Mouse (Mus musculus) stomach, embryonic 16.5 days (tissue): ENCODE measurements around the gene Tspear. TPM values are rescaled to one million over a fixed set of nuclear protein-coding genes. Genes with fewer than 3 reads are reported as not detected.
A peak's percentile ranks its signal among the peaks of the same experiment; 100 is the strongest.
"Not testable (repeated sequence)": the region's sequence is repeated elsewhere in the genome, so short reads cannot be mapped to it uniquely, and the experiment has no call there.

ENCODE experiments used
- ATAC-seq: fragments of 200-750 bp; cut with Nextera tagmentation; 2 replicates; pipeline ENCODE4 v1.8.0; 2017; ENCODE audit warnings: moderate number of reproducible peaks, moderate TSS enrichment; ENCODE audit not compliant: insufficient read depth, low FRiP score
- H3K27ac ChIP-seq: fragments of 300-500 bp; sonication (generic); 2 replicates; pipeline ENCODE4 v1.5.1; 2014; ENCODE audit warnings: low read length
- H3K27me3 ChIP-seq: fragments of 300-500 bp; sonication (generic); 2 replicates; pipeline ENCODE4 v1.6.1; 2014; ENCODE audit warnings: low read length, control low read depth, mixed read lengths; ENCODE audit not compliant: control insufficient read depth, insufficient read depth
- H3K36me3 ChIP-seq: fragments of 300-500 bp; sonication (generic); 2 replicates; pipeline ENCODE4 v1.6.1; 2014; ENCODE audit warnings: low read length; ENCODE audit not compliant: control insufficient read depth, insufficient read depth
- H3K4me1 ChIP-seq: fragments of 300-500 bp; sonication (generic); 2 replicates; pipeline ENCODE4 v1.6.1; 2014; ENCODE audit warnings: low read length, control low read depth, mixed read lengths; ENCODE audit not compliant: control insufficient read depth, insufficient read depth
- H3K4me2 ChIP-seq: fragments of 300-500 bp; sonication (generic); 2 replicates; pipeline ENCODE4 v1.6.1; 2014; ENCODE audit warnings: low read depth, low read length, mixed read lengths
- H3K4me3 ChIP-seq: fragments of 300-500 bp; sonication (generic); replicated peaks from 2 replicates; pipeline ENCODE4 v1.5.1; 2014; ENCODE audit warnings: mild to moderate bottlenecking, low read length
- H3K9ac ChIP-seq: fragments of 300-500 bp; sonication (generic); 2 replicates; pipeline ENCODE4 v1.6.1; 2014; ENCODE audit warnings: low read length
- H3K9me3 ChIP-seq: fragments of 300-500 bp; sonication (generic); replicated peaks from 2 replicates; pipeline ENCODE4 v1.6.1; 2016; ENCODE audit warnings: low read length, control low read depth; ENCODE audit not compliant: control insufficient read depth
- WGBS: fragments of 180-500 bp; shearing (Covaris S2); extraction: QIAGEN DNeasy Blood & Tissue Kit; methylation state at CpG from one replicate; pipeline ENCODE4 v1.1.7; 2014; 5-methylcytosine and 5-hydroxymethylcytosine counted together
- polyA plus RNA-seq: library from polyadenylated mRNA; unstranded; fragments of >200 nt; fragmentation: Nextera tagmentation; extraction: Ambion mirVana; gene quantifications from 2 replicates; pipeline ENCODE4 v1.2.1, GENCODE M21; 2015

Tspear gene
- polyA plus RNA-seq, 1 experiment from 2014 or later, result 0.96 TPM

- H3K4me3 ChIP-seq, result no peak overlapping the region
- H3K4me1 ChIP-seq, result peaks cover 3% of the 10 kb centered on the region; the same call in 1 of the 2 replicates
- H3K27me3 ChIP-seq, result no peaks in the 10 kb centered on the region; the same call in 1 of the 2 replicates
- peak overlapping the region; percentile 65; the same call in 1 of the 2 replicates for H3K27ac ChIP-seq
- no peak overlapping the region for H3K4me2 ChIP-seq
- no peaks in the 10 kb centered on the region for H3K36me3 ChIP-seq
- 32% methylated on average over 10 of the region's 10 CpGs for WGBS
- no peaks in the 10 kb centered on the region for H3K9me3 ChIP-seq
- no peak overlapping the region for H3K9ac ChIP-seq
- ATAC-seq, result no peak
These were observed 652 bp downstream of the Tspear start for GRCm38 (mm10) chr10:77687021-77687420.

- not testable (repeated sequence) for H3K9me3 ChIP-seq, H3K9ac ChIP-seq, ATAC-seq, H3K4me2 ChIP-seq, H3K4me1 ChIP-seq, H3K4me3 ChIP-seq, H3K27ac ChIP-seq, H3K36me3 ChIP-seq, H3K27me3 ChIP-seq
- 77% methylated on average over 3 of the region's 3 CpGs for WGBS
These were observed 4.0 kb downstream of the Tspear start, which contains the start of gene Gm19402 for GRCm38 (mm10) chr10:77690356-77690807. Gene Gm19402, minus strand, starts transcription at chr10:77690757.

GRCm38 (mm10) chr10:77697133-77697532, 10.8 kb downstream of the Tspear start, which contains the start of gene Gm9508:
Gene Gm9508, minus strand, starts transcription at chr10:77697233.
- no peak within 1 kb of the TSS for H3K27ac ChIP-seq
- H3K9me3 ChIP-seq, result 0 out of 2 replicates have a peak, but pooled peaks cover 5% of the 10 kb centered on the region
- H3K4me2 ChIP-seq, result no peak within 1 kb of the TSS
- no peaks in the 10 kb centered on the region for H3K4me1 ChIP-seq
- H3K36me3 ChIP-seq, result no peaks in the 10 kb centered on the region
- no peak for ATAC-seq
- H3K27me3 ChIP-seq, result no peaks in the 10 kb centered on the region
- H3K4me3 ChIP-seq, result no peak within 1 kb of the TSS
- 34% methylated on average over 4 of the region's 4 CpGs for WGBS
- H3K9ac ChIP-seq, result no peak within 1 kb of the TSS

GRCm38 (mm10) chr10:77706326-77706725, 20.0 kb downstream of the Tspear start, which contains the start of gene Gm10272:
Gene Gm10272, plus strand, starts transcription at chr10:77706626.
- no peak within 1 kb of the TSS for H3K9ac ChIP-seq
- WGBS, result 89% methylated on average over 1 of the region's 1 CpGs
- peaks cover 6% of the 10 kb centered on the region; the same call in 1 of the 2 replicates for H3K9me3 ChIP-seq
- no peaks in the 10 kb centered on the region for H3K4me1 ChIP-seq
- no peaks in the 10 kb centered on the region for H3K36me3 ChIP-seq
- H3K27ac ChIP-seq, result no peak within 1 kb of the TSS
- H3K4me2 ChIP-seq, result no peak within 1 kb of the TSS
- no peaks in the 10 kb centered on the region for H3K27me3 ChIP-seq
- ATAC-seq, result no peak
- H3K4me3 ChIP-seq, result no peak within 1 kb of the TSS

GRCm38 (mm10) chr10:77709831-77710230, 23.5 kb downstream of the Tspear start:
- 73% methylated on average over 3 of the region's 3 CpGs for WGBS
- no peaks in the 10 kb centered on the region for H3K27me3 ChIP-seq
- H3K36me3 ChIP-seq, result no peaks in the 10 kb centered on the region
- no peaks in the 10 kb centered on the region for H3K4me1 ChIP-seq
- ATAC-seq, result no peak
- no peak overlapping the region for H3K4me2 ChIP-seq
- H3K27ac ChIP-seq, result no peak overlapping the region
- H3K9ac ChIP-seq, result no peak overlapping the region
- H3K9me3 ChIP-seq, result peaks cover 6% of the 10 kb centered on the region; the same call in 1 of the 2 replicates
- H3K4me3 ChIP-seq, result no peak overlapping the region

- not testable (repeated sequence) for H3K27me3 ChIP-seq, H3K9ac ChIP-seq, H3K9me3 ChIP-seq, H3K4me3 ChIP-seq, H3K36me3 ChIP-seq, H3K27ac ChIP-seq, H3K4me1 ChIP-seq, ATAC-seq, H3K4me2 ChIP-seq
These were observed 24.8 kb downstream of the Tspear start, which contains the start of gene Gm10024 for GRCm38 (mm10) chr10:77711157-77711556. Gene Gm10024, plus strand, starts transcription at chr10:77711457.

GRCm38 (mm10) chr10:77713734-77714133, 27.4 kb downstream of the Tspear start:
- Histone ChIP-seq H3K27ac (no peak overlapping the region), H3K4me1 (no peaks in the 10 kb centered on the region), H3K36me3 (no peaks in the 10 kb centered on the region), H3K9ac (no peak overlapping the region), H3K4me2 (no peak overlapping the region), H3K4me3 (no peak overlapping the region), H3K27me3 (no peaks in the 10 kb centered on the region), H3K9me3 (no peaks in the 10 kb centered on the region)
- WGBS, result 57% methylated on average over 4 of the region's 4 CpGs
- ATAC-seq, result no peak

- no peak within 1 kb of the TSS for H3K27ac ChIP-seq
- H3K4me1 ChIP-seq, result no peaks in the 10 kb centered on the region
- no peaks in the 10 kb centered on the region for H3K27me3 ChIP-seq
- no peak within 1 kb of the TSS for H3K4me3 ChIP-seq
- no peak within 1 kb of the TSS for H3K4me2 ChIP-seq
- H3K36me3 ChIP-seq, result no peaks in the 10 kb centered on the region
- H3K9ac ChIP-seq, result no peak within 1 kb of the TSS
- no peaks in the 10 kb centered on the region for H3K9me3 ChIP-seq
- WGBS, result 87% methylated on average over 1 of the region's 1 CpGs
- no peak for ATAC-seq
These were observed 29.1 kb downstream of the Tspear start, which contains the start of gene Gm10142 for GRCm38 (mm10) chr10:77715507-77715906. Gene Gm10142, plus strand, starts transcription at chr10:77715807.

GRCm38 (mm10) chr10:77720299-77720698, 33.9 kb downstream of the Tspear start, which contains the start of gene Krtap12-1:
Gene Krtap12-1, plus strand, starts transcription at chr10:77720599.
- not testable (repeated sequence) for H3K27ac ChIP-seq, H3K9me3 ChIP-seq, H3K4me1 ChIP-seq, ATAC-seq, H3K27me3 ChIP-seq, H3K4me2 ChIP-seq, H3K36me3 ChIP-seq, H3K4me3 ChIP-seq, H3K9ac ChIP-seq
- 85% methylated on average over 1 of the region's 1 CpGs for WGBS
